Mouse (Mus musculus) kidney, embryonic 15.5 days (tissue): ENCODE results near the gene Pclo. TPM values are rescaled to one million over a fixed set of nuclear protein-coding genes. Genes with fewer than 3 reads are reported as not detected.
"Not testable (repeated sequence)": the region's sequence is repeated elsewhere in the genome, so short reads cannot be mapped to it uniquely, and the experiment has no call there.

Source experiments
- ATAC-seq: fragments of 200-750 bp; cut with Nextera tagmentation; replicated peaks from 2 replicates; pipeline ENCODE4 v1.8.0; 2017; ENCODE audit warnings: moderate TSS enrichment; ENCODE audit not compliant: low FRiP score
- H3K27ac ChIP-seq: fragments of 300-500 bp; sonication (generic); 2 replicates; pipeline ENCODE4 v1.5.1; 2015; ENCODE audit warnings: mild to moderate bottlenecking, inconsistent platforms
- H3K27me3 ChIP-seq: fragments of 300-500 bp; sonication (generic); 2 replicates; pipeline ENCODE4 v1.6.1; 2015; ENCODE audit warnings: inconsistent platforms
- H3K36me3 ChIP-seq: fragments of 300-500 bp; sonication (generic); 2 replicates; pipeline ENCODE4 v1.6.1; 2015; ENCODE audit warnings: inconsistent platforms
- H3K4me1 ChIP-seq: fragments of 300-500 bp; sonication (generic); 2 replicates; pipeline ENCODE4 v1.6.1; 2015; ENCODE audit warnings: inconsistent platforms
- H3K4me2 ChIP-seq: fragments of 300-500 bp; sonication (generic); 2 replicates; pipeline ENCODE4 v1.6.1; 2015; ENCODE audit warnings: moderate library complexity, mild to moderate bottlenecking, inconsistent platforms
- H3K4me3 ChIP-seq: fragments of 300-500 bp; sonication (generic); replicated peaks from 2 replicates; pipeline ENCODE4 v1.5.1; 2015; ENCODE audit warnings: mild to moderate bottlenecking, inconsistent platforms
- H3K9ac ChIP-seq: fragments of 300-500 bp; sonication (generic); 2 replicates; pipeline ENCODE4 v1.6.1; 2015; ENCODE audit warnings: mild to moderate bottlenecking, inconsistent platforms
- H3K9me3 ChIP-seq: fragments of 300-500 bp; sonication (generic); replicated peaks from 2 replicates; pipeline ENCODE4 v1.6.1; 2016; ENCODE audit warnings: inconsistent platforms
- WGBS: fragments of 180-500 bp; shearing (Covaris S2); methylation state at CpG from one replicate; pipeline ENCODE4 v1.1.7; 2015; ENCODE audit warnings: mixed read lengths; 5-methylcytosine and 5-hydroxymethylcytosine counted together
- polyA plus RNA-seq: library from polyadenylated mRNA; unstranded; fragments of >200 nt; fragmentation: Nextera tagmentation; extraction: Ambion mirVana; gene quantifications from 2 replicates; pipeline ENCODE4 v1.2.1, GENCODE M21; 2015

Gene Pclo
- polyA plus RNA-seq, 1 experiment from 2014 or later, result 0.99 TPM

- no peak for ATAC-seq
- no peak overlapping the region for H3K27ac ChIP-seq
- H3K4me2 ChIP-seq, result no peak overlapping the region
- H3K36me3 ChIP-seq, result no peaks in the 10 kb centered on the region
- H3K4me3 ChIP-seq, result no peak overlapping the region
- no peak overlapping the region for H3K9ac ChIP-seq
- H3K9me3 ChIP-seq, result no peaks in the 10 kb centered on the region
- no peaks in the 10 kb centered on the region for H3K27me3 ChIP-seq
- H3K4me1 ChIP-seq, result no peaks in the 10 kb centered on the region
These were observed 338.9 kb downstream of the Pclo start for GRCm38 (mm10) chr5:14853650-14854049.

GRCm38 (mm10) chr5:14885291-14885690 is 370.6 kb downstream of the Pclo start:
- 56% methylated on average over 2 of the region's 2 CpGs for WGBS
- ATAC-seq, H3K36me3 ChIP-seq, H3K27me3 ChIP-seq, H3K9ac ChIP-seq, H3K4me3 ChIP-seq, H3K27ac ChIP-seq, H3K4me2 ChIP-seq, H3K9me3 ChIP-seq, H3K4me1 ChIP-seq: not testable (repeated sequence)

- Histone ChIP-seq H3K27ac (no peak overlapping the region), H3K4me3 (no peak overlapping the region), H3K9ac (no peak overlapping the region), H3K9me3 (no peaks in the 10 kb centered on the region), H3K4me2 (no peak overlapping the region), H3K4me1 (no peaks in the 10 kb centered on the region), H3K36me3 (no peaks in the 10 kb centered on the region), H3K27me3 (no peaks in the 10 kb centered on the region)
- WGBS, result 77% methylated on average over 3 of the region's 3 CpGs
- no peak for ATAC-seq
These were observed 377.5 kb downstream of the Pclo start for GRCm38 (mm10) chr5:14892242-14892641.

- not testable (repeated sequence) for H3K27me3 ChIP-seq, H3K9me3 ChIP-seq, H3K4me1 ChIP-seq, H3K4me3 ChIP-seq, H3K27ac ChIP-seq, H3K36me3 ChIP-seq, H3K9ac ChIP-seq, H3K4me2 ChIP-seq, ATAC-seq
- 21% methylated on average over 3 of the region's 3 CpGs for WGBS
These were observed 388.8 kb downstream of the Pclo start for GRCm38 (mm10) chr5:14903539-14903938.
